Mouse (Mus musculus): ENCODE results near the gene Gm3187. TPM values are rescaled to one million over a fixed set of nuclear protein-coding genes. Genes with fewer than 3 reads are reported as not detected.
"Not testable (repeated sequence)": the region's sequence is repeated elsewhere in the genome, so short reads cannot be mapped to it uniquely, and the experiment has no call there.

The Gm3187 gene
- polyA plus RNA-seq (2012; rRNA removed), result not detected in 2 replicates

DNA sequence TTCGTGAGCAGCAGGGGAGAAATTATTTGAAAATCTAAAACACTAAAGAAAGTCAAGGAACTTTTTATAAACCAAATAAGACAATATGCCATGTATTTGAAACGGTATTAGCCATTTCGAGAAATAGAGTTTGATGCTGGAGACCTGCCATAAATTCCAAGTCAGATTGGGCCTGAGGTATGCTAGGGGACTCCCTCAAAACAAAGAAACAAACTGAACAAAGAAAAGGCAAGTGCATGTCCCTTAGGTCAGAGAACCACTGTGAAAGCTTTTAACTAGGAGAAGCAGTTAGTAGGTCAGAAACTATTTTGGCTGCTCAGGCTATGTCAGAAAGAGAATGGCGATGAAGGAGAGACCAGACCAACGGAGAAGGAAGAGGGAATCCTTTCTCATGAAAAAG, at the start of gene Gm3187:
TSS of gene Gm3187 (plus strand) at position 301 of the 400 bp plus-strand sequence.
- H3K27me3 ChIP-seq (ENCODE audit: control insufficient read depth, insufficient read depth, low read length); H3K27ac ChIP-seq (ENCODE audit: insufficient read depth, low read length); H3K4me1 ChIP-seq (ENCODE audit: control insufficient read depth, insufficient read depth, low read length); H3K4me3 ChIP-seq (replicated peaks; ENCODE audit: insufficient read depth, low read depth, low read length); DNase-seq: not testable (repeated sequence)
- 86% methylated on average over 4 of the region's 5 CpGs for WGBS

GRCm38 (mm10) chr14:5455367-5455766, 28.6 kb upstream of the Gm3187 start, which contains the start of gene Gm3194:
TSS of gene Gm3194 (minus strand) at chr14:5455467.
- DNase-seq; H3K4me3 ChIP-seq (replicated peaks; ENCODE audit: insufficient read depth, low read depth, low read length); H3K27me3 ChIP-seq (ENCODE audit: control insufficient read depth, insufficient read depth, low read length); H3K4me1 ChIP-seq (ENCODE audit: control insufficient read depth, insufficient read depth, low read length); H3K27ac ChIP-seq (ENCODE audit: insufficient read depth, low read length): not testable (repeated sequence)
- no CpG with 5 or more reads among the region's 3 CpGs for WGBS

- H3K4me1 ChIP-seq (ENCODE audit: control insufficient read depth, insufficient read depth, low read length); H3K27me3 ChIP-seq (ENCODE audit: control insufficient read depth, insufficient read depth, low read length); H3K27ac ChIP-seq (ENCODE audit: insufficient read depth, low read length); H3K4me3 ChIP-seq (replicated peaks; ENCODE audit: insufficient read depth, low read depth, low read length); DNase-seq: not testable (repeated sequence)
- WGBS, result no CpG with 5 or more reads among the region's 19 CpGs
Observed at GRCm38 (mm10) chr14:5460469-5460868, 23.5 kb upstream of the Gm3187 start.

DNA sequence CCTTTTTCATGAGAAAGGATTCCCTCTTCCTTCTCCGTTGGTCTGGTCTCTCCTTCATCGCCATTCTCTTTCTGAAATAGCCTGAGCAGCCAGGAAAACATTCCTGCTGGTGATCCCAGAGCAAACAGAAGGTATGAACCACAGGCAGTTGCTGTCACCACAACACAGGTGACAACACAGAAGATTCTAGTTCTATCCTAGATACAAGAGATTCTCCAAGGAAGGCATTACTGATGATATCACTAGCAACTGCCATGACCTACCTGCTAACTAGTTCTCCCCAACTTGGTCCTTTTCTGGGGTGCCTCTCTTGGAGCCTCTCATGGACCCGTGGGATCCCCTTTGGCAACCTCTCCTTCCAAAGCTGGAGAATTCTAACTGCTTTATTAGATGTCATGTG, 6.3 kb upstream of the Gm3187 start, which contains the start of gene Gm8246:
TSS of gene Gm8246 (minus strand) at position 101 of the 400 bp plus-strand sequence.
- not testable (repeated sequence) for H3K27me3 ChIP-seq (ENCODE audit: control insufficient read depth, insufficient read depth, low read length); H3K27ac ChIP-seq (ENCODE audit: insufficient read depth, low read length); H3K4me1 ChIP-seq (ENCODE audit: control insufficient read depth, insufficient read depth, low read length); DNase-seq; H3K4me3 ChIP-seq (replicated peaks; ENCODE audit: insufficient read depth, low read depth, low read length)
- no CpG with 5 or more reads among the region's 3 CpGs for WGBS

DNA sequence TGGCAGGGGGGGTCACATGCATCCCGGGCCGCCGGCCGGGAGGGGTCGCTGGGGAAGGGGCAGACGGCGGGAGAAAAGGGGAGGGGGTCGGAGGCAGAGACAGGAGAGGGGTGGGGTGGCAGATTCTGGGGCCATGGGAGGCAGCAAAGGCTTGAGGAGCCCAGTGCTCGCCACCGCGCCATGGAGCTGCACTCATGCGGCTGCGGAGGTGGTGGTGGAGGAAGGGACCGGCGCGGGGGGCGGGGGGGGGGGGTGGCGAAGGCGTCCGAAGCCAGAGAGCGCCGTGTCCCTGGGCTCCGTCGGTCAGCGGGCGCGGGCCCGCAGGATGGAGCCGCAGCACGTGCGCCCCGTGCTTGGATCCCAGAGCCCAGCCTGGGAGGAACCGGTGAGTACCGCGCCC, 17.4 kb downstream of the Gm3187 start, which contains the start of gene Gm3488:
TSS of gene Gm3488 (plus strand) at position 301 of the 400 bp plus-strand sequence.
- WGBS, result no CpG with 5 or more reads among the region's 35 CpGs
- not testable (repeated sequence) for H3K4me3 ChIP-seq (replicated peaks; ENCODE audit: insufficient read depth, low read depth, low read length); H3K27me3 ChIP-seq (ENCODE audit: control insufficient read depth, insufficient read depth, low read length); H3K4me1 ChIP-seq (ENCODE audit: control insufficient read depth, insufficient read depth, low read length); DNase-seq; H3K27ac ChIP-seq (ENCODE audit: insufficient read depth, low read length)

DNA sequence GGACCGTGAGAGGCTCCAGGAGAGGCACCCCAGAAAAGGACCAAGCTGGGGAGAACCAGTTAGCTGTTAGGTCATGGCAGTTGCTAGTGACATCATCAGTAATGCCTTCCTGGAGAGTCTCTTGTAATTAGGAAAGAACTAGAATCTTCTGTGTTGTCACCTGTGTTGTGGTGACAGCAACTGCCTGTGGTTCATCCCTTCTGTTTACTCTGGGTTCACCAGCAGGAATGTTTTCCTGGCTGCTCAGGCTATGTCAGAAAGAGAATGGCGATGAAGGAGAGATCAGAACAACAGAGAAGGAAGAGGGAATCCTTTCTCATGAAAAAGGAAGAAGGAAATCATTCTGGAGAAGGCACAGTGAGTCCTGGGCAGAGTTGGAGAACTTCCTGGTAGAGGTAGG, 54.2 kb downstream of the Gm3187 start, which contains the start of gene Gm3532:
TSS of gene Gm3532 (plus strand) at position 301 of the 400 bp plus-strand sequence.
- H3K27me3 ChIP-seq (ENCODE audit: control insufficient read depth, insufficient read depth, low read length); DNase-seq; H3K4me3 ChIP-seq (replicated peaks; ENCODE audit: insufficient read depth, low read depth, low read length); H3K4me1 ChIP-seq (ENCODE audit: control insufficient read depth, insufficient read depth, low read length); H3K27ac ChIP-seq (ENCODE audit: insufficient read depth, low read length): not testable (repeated sequence)
- no CpG with 5 or more reads among the region's 2 CpGs for WGBS

Other genes with a start within 250 kb of the Gm3187 start
- not detected in 2 replicates for gene Gm3526, start 223.6 kb upstream of the Gm3187 start, polyA plus RNA-seq (2012; rRNA removed)
- gene Gm3542, start 149.3 kb upstream of the Gm3187 start, polyA plus RNA-seq (2012; rRNA removed), result not detected in 2 replicates
- 0.62 and 1.2 TPM in 2 replicates for gene Gm3500, start 95.2 kb upstream of the Gm3187 start, polyA plus RNA-seq (2012; rRNA removed)
- gene Gm3194, start 28.7 kb upstream of the Gm3187 start, polyA plus RNA-seq (2012; rRNA removed), result 1.00 and 1.0 TPM in 2 replicates
- 0.06 TPM in 1 of 2 replicates, not detected in the other for gene Gm8246, start 6.4 kb upstream of the Gm3187 start, polyA plus RNA-seq (2012; rRNA removed)
- 2.6 and 3.3 TPM in 2 replicates for gene Gm3488, start 17.5 kb downstream of the Gm3187 start, polyA plus RNA-seq (2012; rRNA removed)
- not detected in 2 replicates for gene Gm3532, start 54.3 kb downstream of the Gm3187 start, polyA plus RNA-seq (2012; rRNA removed)
- gene Gm8265, start 148.8 kb downstream of the Gm3187 start, polyA plus RNA-seq (2012; rRNA removed), result not detected in 2 replicates
- not detected in 2 replicates for gene Gm9603, start 203.2 kb downstream of the Gm3187 start, polyA plus RNA-seq (2012; rRNA removed)